Mouse (Mus musculus) heart, embryonic 16.5 days (tissue): ENCODE data around the gene Wnt6. TPM values are rescaled to one million over a fixed set of nuclear protein-coding genes. Genes with fewer than 3 reads are reported as not detected.

ENCODE experiments used
- ATAC-seq: fragments of 200-750 bp; cut with Nextera tagmentation; replicated peaks from 2 replicates; pipeline ENCODE4 v1.8.0; 2017; ENCODE audit warnings: moderate number of reproducible peaks; ENCODE audit not compliant: insufficient read depth, low FRiP score; ENCODE audit errors: extremely low read depth
- H3K27ac ChIP-seq: fragments of 300-500 bp; sonication (generic); 2 replicates; pipeline ENCODE4 v1.5.1; 2014; ENCODE audit warnings: mild to moderate bottlenecking, low read length, control low read depth, moderate library complexity
- H3K27me3 ChIP-seq: fragments of 300-500 bp; sonication (generic); 2 replicates; pipeline ENCODE4 v1.6.1; 2014; ENCODE audit warnings: low read length, mixed read lengths; ENCODE audit not compliant: control insufficient read depth, insufficient read depth
- H3K36me3 ChIP-seq: fragments of 300-500 bp; sonication (generic); 2 replicates; pipeline ENCODE4 v1.6.1; 2014; ENCODE audit not compliant: control insufficient read depth, insufficient read depth
- H3K4me1 ChIP-seq: fragments of 300-500 bp; sonication (generic); 2 replicates; pipeline ENCODE4 v1.6.1; 2014; ENCODE audit warnings: low read length, mixed read lengths; ENCODE audit not compliant: control insufficient read depth, insufficient read depth
- H3K4me2 ChIP-seq: fragments of 300-500 bp; sonication (generic); 2 replicates; pipeline ENCODE4 v1.6.1; 2014; ENCODE audit warnings: low read depth, mild to moderate bottlenecking, control low read depth, low read length
- H3K4me3 ChIP-seq: fragments of 300-500 bp; sonication (generic); 2 replicates; pipeline ENCODE4 v1.5.1; 2014; ENCODE audit warnings: mild to moderate bottlenecking, control low read depth, low read length
- H3K9ac ChIP-seq: fragments of 300-500 bp; sonication (generic); 2 replicates; pipeline ENCODE4 v1.6.1; 2014; ENCODE audit warnings: low read length, control low read depth
- H3K9me3 ChIP-seq: fragments of 300-500 bp; sonication (generic); replicated peaks from 2 replicates; pipeline ENCODE4 v1.6.1; 2016; ENCODE audit warnings: low read length; ENCODE audit not compliant: control insufficient read depth
- WGBS: fragments of 180-500 bp; shearing (Covaris S2); extraction: QIAGEN DNeasy Blood & Tissue Kit; methylation state at CpG from one replicate; pipeline ENCODE4 v1.1.7; 2014; 5-methylcytosine and 5-hydroxymethylcytosine counted together
- polyA plus RNA-seq: library from polyadenylated mRNA; unstranded; fragments of >200 nt; fragmentation: Nextera tagmentation; extraction: Ambion mirVana; gene quantifications from 2 replicates; pipeline ENCODE4 v1.2.1, GENCODE M21; 2015

The Wnt6 gene
- polyA plus RNA-seq, 1 experiment from 2014 or later = 0.71 TPM

DNA sequence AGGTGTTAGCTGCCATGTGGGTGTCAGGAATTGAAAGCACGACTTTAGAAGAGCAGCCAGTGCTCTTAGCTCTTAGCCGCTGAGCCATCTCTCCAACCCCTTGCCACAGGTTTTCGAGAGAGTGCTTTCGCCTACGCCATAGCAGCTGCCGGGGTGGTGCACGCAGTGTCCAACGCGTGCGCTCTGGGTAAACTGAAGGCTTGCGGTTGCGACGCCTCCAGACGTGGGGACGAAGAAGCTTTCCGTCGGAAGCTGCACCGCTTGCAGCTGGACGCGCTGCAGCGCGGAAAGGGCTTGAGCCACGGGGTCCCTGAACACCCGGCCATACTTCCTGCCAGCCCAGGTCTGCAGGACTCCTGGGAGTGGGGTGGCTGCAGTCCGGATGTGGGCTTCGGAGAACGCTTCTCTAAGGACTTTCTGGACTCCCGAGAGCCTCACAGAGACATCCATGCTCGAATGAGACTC lies 28.8 kb downstream of the Wnt6 start:
- Histone ChIP-seq H3K9me3 (no peaks in the 10 kb centered on the region), H3K4me1 (peaks cover 7% of the 10 kb centered on the region), H3K4me3 (peak overlapping the region; percentile 34), H3K9ac (no peak overlapping the region), H3K27me3 (peaks cover 93% of the 10 kb centered on the region), H3K27ac (no peak overlapping the region), H3K4me2 (peak overlapping the region; percentile 52), H3K36me3 (no peaks in the 10 kb centered on the region)
- WGBS = under 1% methylated on average over 29 of the region's 29 CpGs
- no peak for ATAC-seq

DNA sequence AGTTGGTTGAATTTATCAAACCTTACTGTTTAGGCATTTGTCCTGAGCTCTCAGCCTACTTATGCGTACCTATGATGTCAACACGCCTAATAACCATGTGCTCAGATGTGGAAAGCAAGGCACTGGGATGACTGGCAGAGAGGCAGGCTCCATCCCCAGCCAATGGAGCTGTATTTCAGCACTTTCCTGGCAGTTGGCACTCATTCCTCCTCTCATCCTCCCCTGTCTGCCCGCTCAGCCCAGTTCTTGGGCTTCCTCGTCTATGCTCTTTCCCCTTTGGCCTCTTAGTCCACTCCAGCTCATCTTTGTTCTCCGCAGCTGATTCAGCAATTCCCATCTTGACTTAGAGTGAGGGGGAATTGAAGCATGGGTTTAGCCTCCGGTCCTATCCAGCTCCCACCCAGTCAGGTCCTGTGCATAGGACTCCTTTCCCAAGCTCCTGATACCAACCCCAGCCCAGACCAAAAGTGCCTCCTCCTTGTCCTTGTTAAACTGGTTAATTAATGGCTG lies 30.0 kb downstream of the Wnt6 start:
- Histone ChIP-seq H3K9me3 (no peaks in the 10 kb centered on the region), H3K4me2 (no peak overlapping the region)
- WGBS = 32% methylated on average over 6 of the region's 6 CpGs

DNA sequence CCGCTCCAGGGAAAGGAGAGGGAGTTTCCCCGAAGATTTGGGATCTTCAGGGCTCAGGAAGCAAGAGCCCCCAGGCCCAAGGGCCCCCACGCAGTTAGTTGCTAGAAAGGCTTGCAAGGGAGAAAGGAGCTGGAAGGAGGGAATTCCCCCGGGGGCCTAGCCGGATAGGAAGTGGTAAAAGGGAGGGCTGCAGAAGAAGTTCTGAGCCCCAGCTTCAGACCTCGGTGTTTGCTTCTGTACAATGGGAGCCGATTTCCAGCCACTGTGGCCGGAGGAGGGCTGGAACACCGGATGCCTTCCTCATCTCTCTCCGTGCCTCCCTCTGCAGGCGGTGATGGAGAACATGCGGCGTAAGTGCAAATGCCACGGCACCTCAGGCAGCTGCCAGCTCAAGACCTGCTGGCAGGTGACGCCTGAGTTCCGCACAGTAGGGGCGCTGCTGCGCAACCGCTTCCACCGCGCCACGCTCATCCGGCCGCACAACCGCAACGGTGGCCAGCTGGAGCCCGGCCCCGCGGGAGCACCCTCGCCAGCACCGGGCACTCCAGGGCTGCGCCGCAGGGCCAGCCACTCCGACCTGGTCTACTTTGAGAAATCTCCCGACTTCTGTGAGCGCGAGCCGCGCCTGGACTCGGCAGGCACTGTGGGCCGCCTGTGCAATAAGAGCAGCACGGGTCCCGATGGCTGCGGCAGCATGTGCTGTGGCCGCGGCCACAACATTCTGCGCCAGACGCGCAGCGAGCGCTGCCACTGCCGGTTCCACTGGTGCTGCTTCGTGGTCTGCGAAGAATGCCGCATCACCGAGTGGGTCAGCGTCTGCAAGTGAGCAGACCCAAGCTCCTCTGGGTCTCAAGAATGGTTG lies 31.3 kb downstream of the Wnt6 start:
- 2% methylated on average over 57 of the region's 57 CpGs for WGBS
- Histone ChIP-seq H3K36me3 (no peaks in the 10 kb centered on the region), H3K9ac (peak overlapping the region; percentile 59), H3K4me1 (peaks cover 21% of the 10 kb centered on the region), H3K27me3 (peaks cover 96% of the 10 kb centered on the region), H3K4me2 (peak overlapping the region; percentile 94), H3K27ac (no peak overlapping the region), H3K9me3 (no peaks in the 10 kb centered on the region), H3K4me3 (peak overlapping the region; percentile 51)
- ATAC-seq = peak; percentile 64

More for the DNA sequence above, 30.0 kb downstream of the Wnt6 start:
- no peaks in the 10 kb centered on the region for H3K36me3 ChIP-seq
- peaks cover 10% of the 10 kb centered on the region for H3K4me1 ChIP-seq
- no peak for ATAC-seq
- H3K27ac ChIP-seq = no peak overlapping the region
- no peak overlapping the region for H3K4me3 ChIP-seq
- H3K27me3 ChIP-seq = peaks cover 93% of the 10 kb centered on the region
- H3K9ac ChIP-seq = no peak overlapping the region

DNA sequence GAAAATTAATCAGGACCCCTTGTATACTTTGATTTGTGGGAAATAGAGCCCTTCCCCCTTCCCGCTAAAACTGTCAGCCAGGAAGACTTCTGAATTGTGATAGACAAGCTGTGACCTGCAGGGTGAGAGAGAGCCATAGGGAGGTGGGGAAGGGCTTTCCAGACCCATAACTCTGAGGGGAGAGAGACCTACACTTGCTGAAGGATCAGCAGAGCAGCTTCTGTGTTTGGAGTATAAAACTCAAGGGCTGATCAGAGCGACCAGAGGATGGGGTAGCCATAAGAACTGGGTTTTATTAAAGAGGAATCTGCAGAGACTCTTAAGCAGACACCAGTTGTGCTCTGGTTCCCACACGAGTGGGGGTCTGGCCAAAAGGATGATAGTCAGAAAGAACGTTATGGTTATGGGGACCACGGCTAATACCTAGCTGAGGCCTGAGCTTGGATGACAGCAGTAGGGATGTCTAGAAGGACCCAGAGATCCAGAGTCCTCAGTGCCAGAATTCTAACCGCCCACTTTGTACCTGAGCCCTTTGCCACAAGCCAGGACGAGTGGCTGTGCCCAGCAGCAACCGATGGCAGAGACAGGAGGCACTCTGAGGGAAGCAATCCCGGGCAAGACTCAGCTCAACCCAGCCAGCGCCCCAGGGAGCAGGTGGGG lies 32.6 kb downstream of the Wnt6 start:
- H3K27me3 ChIP-seq = peaks cover 95% of the 10 kb centered on the region
- H3K9me3 ChIP-seq = no peaks in the 10 kb centered on the region
- no peak overlapping the region for H3K27ac ChIP-seq
- peaks cover 24% of the 10 kb centered on the region for H3K4me1 ChIP-seq
- 14% methylated on average over 10 of the region's 10 CpGs for WGBS
- H3K9ac ChIP-seq = no peak overlapping the region
- no peaks in the 10 kb centered on the region for H3K36me3 ChIP-seq
- no peak overlapping the region for H3K4me3 ChIP-seq
- no peak for ATAC-seq
- H3K4me2 ChIP-seq = no peak overlapping the region

DNA sequence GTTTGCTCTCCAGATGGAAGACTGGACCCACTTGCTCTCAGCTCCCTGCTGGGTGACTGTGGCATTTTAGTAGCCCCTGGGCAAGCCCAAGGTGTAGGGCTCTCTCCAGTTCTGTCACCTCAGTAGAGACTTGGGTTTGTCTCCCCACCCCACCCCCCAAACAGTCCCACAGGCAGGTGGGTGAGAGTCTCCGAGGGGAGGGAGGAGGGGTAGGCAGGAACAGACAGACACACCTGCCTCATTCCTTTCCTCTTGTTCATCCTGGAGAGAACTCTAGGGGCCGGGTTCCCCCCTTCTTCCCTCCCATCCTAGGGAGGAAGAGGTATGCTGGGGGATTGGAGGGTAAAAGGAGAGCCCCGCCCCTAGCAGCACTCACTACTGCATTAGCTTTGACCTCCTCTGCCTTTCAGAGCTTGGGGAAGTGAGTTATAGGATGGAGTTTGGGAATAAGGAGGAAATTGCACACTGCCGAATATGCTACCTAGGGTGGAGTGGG lies 33.7 kb downstream of the Wnt6 start:
- WGBS = 37% methylated on average over 4 of the region's 4 CpGs
- Histone ChIP-seq H3K27ac (no peak overlapping the region), H3K36me3 (no peaks in the 10 kb centered on the region), H3K4me3 (no peak overlapping the region), H3K4me2 (no peak overlapping the region), H3K27me3 (peaks cover 92% of the 10 kb centered on the region), H3K9me3 (no peaks in the 10 kb centered on the region), H3K9ac (no peak overlapping the region), H3K4me1 (peaks cover 24% of the 10 kb centered on the region)
- no peak for ATAC-seq

DNA sequence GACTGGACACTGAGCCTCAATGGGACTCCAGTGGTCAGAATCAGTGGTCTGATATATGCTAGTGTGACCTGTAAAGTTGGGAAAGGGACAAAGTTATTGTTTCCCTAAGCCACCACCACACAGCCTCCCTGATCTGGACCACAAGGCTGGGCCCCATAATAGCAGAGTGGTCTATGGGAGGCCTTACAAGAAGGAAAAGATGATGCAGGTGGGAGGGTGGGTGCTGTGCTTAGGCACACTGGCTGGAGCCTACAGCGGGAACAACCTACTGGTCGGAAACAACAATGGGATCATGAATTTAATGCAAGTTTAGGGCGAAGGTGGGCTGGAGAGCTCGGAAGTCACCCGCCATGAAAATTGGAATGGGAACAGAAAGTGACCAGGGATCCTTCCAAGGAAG lies 34.2 kb downstream of the Wnt6 start:
- no peaks in the 10 kb centered on the region for H3K36me3 ChIP-seq
- H3K4me3 ChIP-seq = no peak overlapping the region
- H3K9me3 ChIP-seq = no peaks in the 10 kb centered on the region
- H3K4me2 ChIP-seq = no peak overlapping the region
- peaks cover 87% of the 10 kb centered on the region for H3K27me3 ChIP-seq
- H3K27ac ChIP-seq = no peak overlapping the region
- ATAC-seq = no peak
- no peak overlapping the region for H3K9ac ChIP-seq
- peaks cover 24% of the 10 kb centered on the region for H3K4me1 ChIP-seq
- 15% methylated on average over 5 of the region's 5 CpGs for WGBS

DNA sequence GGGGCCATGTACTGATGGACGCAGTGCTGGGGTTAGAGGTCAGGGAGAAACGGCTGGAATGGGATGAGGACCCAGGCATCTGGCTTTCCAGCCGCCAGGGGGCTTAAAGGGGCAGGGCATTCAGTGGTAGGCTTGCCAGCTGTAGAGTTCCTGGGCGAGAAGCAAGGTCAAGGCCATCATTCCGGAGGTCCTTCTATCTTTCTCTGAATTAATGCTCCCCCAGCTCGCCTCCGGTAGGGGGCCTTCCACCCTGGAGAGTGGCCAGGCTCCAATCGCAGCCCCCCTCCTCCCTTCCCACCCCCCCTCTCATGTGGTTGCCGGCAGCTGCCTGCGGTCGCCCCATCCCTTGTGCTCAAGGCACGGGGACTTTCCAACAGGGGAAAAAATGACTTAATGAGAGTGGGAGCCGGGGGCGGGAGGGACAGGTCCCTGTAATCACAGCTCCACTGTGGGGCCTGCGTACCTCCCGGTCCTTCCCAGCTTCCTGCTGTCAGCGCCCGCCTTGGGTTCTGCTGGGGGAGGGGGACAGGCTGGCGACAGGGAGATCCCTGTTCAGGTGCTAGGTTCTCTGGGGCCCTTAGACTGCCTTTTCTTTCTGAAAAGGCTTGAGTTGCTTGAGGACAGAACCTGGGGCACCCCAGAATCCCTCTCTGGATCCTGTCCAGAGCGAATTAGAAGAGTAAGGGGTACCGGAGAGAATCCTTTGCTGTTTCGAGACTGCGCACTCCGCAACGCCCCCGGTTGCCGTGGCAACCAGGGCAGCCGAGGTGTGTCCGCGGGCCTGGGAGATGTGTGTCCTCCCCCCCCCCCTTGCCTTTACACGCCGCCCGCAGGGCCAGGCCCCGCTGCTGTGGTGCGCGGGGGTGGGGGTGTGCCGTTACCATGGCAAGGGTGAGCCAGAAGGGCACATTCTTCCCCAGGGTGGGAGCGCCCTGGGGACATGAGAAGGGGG lies 34.9 kb downstream of the Wnt6 start:
- peaks cover 84% of the 10 kb centered on the region for H3K27me3 ChIP-seq
- ATAC-seq = no peak
- H3K4me1 ChIP-seq = peaks cover 24% of the 10 kb centered on the region
- H3K27ac ChIP-seq = no peak overlapping the region
- peak overlapping the region; percentile 32; the same call in 1 of the 2 replicates for H3K9ac ChIP-seq
- H3K9me3 ChIP-seq = no peaks in the 10 kb centered on the region
- peak overlapping the region; percentile 58 for H3K4me2 ChIP-seq
- no peaks in the 10 kb centered on the region for H3K36me3 ChIP-seq
- H3K4me3 ChIP-seq = peak overlapping the region; percentile 34
- under 1% methylated on average over 37 of the region's 38 CpGs for WGBS

DNA sequence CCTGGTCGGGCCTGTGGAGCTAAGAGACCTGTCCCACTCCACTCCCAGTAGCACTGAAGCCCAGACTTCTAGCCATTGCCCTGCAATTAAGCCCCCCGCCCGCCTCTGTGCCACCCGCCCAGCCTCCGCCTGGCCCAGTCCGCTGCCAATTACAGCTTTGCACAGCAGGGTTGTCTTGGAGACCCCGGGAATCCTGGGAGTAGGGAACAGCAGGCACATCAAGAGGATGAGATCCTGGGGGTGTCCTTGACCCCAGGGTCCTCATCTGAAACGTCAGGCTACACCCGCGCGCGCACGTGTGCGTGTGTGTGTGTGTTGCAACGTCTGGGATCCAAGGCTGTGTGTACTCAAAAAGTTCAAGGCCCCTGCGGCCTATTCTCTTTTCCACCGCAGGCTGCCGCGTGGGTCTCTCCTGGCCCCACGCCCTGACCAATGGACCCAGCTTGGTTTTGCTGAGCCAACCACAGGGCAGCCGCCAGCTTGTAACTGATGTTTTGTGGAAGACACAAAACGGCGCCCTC lies 35.9 kb downstream of the Wnt6 start:
- no peaks in the 10 kb centered on the region for H3K9me3 ChIP-seq
- H3K9ac ChIP-seq = no peak overlapping the region
- H3K27me3 ChIP-seq = peaks cover 75% of the 10 kb centered on the region
- WGBS = 14% methylated on average over 23 of the region's 23 CpGs
- no peak overlapping the region for H3K4me3 ChIP-seq
- H3K27ac ChIP-seq = no peak overlapping the region
- H3K36me3 ChIP-seq = no peaks in the 10 kb centered on the region
- peak overlapping the region; percentile 63 for H3K4me2 ChIP-seq
- H3K4me1 ChIP-seq = peaks cover 24% of the 10 kb centered on the region
- no peak for ATAC-seq
